Mouse (Mus musculus): ENCODE results near the gene Klk9. TPM values are rescaled to one million over a fixed set of nuclear protein-coding genes. Genes with fewer than 3 reads are reported as not detected.
A peak's percentile ranks its signal among the peaks of the same experiment; 100 is the strongest.

The Klk9 gene
- not detected for total RNA-seq (2021)
- long read RNA-seq, experiment 1, result 0 reads
- long read RNA-seq, experiment 2, result 0 reads

DNA sequence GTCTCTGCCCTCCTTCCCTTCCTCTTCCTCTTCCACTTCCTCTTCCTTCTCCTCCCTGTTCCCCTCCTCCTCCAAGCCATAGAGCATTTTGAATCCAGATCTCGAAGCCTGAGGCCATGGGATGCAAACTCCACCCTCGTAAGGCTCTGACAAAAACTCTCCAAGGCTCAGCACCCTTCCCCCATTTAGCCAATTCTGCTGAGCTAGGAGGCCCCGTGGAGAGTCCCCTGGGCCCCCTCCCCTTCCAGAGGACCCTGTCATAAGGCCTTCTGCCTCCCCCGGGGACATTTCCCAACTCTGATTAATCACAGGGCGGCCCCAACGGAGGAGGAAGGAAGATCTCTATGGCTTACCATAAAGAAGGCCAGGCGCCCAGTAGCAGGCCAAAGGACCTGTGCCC is at the start of gene Klk9:
Klk9 (plus strand) TSS at position 301 of the 400 bp plus-strand sequence.
- no peak for DNase-seq

DNA sequence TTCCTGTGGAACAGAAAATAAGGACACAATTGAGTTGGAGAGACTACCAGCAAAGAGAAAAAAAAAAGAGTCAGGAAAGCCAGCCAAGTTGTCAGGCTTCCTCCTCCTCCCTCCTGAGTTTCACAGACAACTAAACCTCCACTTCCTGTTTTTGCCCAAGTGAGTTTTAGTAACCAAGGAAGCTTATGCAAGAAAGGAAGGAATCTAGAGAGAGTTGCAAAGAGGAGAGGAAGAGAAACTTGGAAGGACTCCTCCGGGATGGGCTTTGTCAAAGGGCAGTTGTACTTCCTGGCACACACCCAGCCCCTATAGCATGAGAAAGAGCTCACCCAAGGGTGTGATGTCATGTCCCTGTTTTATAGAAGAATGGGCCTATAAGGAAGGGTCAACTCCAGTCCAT is 43.9 kb upstream of the Klk9 start:
- DNase-seq, result peak; percentile 55 to 77

DNA sequence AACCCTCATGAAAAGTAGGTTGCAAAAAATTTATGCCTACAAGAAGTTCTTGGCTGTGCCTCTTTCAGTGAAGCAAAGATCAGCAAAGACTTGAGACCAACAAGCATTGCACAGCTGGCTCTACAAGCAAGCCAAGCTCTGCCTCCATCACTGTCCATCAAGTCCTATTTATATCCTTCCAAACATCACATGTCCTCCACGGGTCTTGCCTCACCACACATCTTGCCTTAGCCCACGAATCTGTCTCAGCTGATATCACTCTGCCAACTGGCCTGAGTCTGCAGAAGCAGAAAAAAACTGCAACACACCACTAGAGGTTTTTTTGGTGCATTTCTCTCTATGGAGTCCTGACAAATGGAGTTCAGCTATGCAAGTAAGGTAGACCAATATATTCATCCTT is 38.9 kb upstream of the Klk9 start:
- DNase-seq, result no peak

- DNase-seq, result no peak
Measured at GRCm38 (mm10) chr7:43766484-43766883, 25.2 kb upstream of the Klk9 start.

- no peak for DNase-seq
Measured at GRCm38 (mm10) chr7:43768597-43768996, 23.1 kb upstream of the Klk9 start, which contains the start of gene Klk12. TSS of gene Klk12 (plus strand) at chr7:43768897.

DNA sequence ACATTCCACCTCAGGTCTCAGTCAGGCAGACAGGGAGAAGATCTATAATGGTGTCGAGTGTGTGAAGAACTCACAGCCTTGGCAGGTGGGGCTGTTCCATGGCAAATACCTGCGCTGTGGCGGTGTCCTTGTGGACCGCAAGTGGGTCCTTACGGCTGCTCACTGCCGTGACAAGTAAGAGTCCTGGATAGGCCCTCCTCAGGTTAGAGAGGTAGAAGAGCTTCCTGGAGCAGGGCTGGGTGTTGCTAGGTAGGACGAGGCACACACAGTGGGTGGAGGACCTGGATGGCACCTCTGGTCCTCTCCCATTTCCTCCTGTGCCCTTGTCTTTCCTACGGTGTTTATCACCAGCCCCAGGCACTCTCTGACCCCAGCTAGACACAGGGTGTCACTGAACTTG is 22.1 kb upstream of the Klk9 start:
- DNase-seq, result no peak

DNA sequence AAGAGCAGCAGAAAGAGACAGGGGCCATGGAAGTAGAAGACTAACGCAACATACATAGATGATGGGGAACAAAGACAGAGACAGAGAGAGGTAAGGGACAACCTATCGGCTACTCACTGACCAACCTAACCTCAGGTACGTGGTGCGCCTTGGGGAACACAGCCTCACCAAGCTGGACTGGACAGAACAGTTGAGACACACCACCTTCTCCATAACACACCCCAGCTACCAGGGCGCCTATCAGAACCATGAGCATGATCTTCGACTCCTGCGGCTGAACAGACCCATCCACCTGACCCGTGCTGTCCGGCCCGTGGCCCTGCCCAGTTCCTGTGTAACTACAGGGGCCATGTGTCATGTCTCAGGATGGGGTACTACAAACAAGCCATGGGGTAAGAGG is 21.0 kb upstream of the Klk9 start:
- no peak for DNase-seq

- no peak for DNase-seq
Measured at GRCm38 (mm10) chr7:43771916-43772315, 19.8 kb upstream of the Klk9 start.

DNA sequence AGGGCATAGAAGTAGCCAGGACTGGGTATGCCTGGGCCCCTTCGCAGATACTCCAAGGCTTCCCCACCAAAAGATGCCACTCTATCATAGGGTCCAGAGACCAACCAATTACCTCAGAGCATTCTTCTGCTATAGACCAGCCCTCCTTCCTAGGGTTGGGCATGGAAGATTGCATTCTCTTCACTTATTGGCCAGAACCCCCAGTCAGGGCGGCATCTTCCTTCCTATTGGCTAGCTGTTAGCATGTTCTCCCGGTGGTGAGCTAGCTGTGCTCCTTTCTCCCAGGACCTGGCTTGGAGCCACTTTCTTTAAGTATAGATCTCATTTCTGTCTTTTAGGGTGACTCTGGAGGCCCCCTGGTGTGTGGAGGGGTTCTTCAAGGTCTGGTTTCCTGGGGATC is 18.8 kb upstream of the Klk9 start:
- no peak for DNase-seq

- DNase-seq, result no peak
Measured at GRCm38 (mm10) chr7:43774364-43774763, 17.3 kb upstream of the Klk9 start, which contains the start of gene Klk11. TSS of gene Klk11 (plus strand) at chr7:43774604.

DNA sequence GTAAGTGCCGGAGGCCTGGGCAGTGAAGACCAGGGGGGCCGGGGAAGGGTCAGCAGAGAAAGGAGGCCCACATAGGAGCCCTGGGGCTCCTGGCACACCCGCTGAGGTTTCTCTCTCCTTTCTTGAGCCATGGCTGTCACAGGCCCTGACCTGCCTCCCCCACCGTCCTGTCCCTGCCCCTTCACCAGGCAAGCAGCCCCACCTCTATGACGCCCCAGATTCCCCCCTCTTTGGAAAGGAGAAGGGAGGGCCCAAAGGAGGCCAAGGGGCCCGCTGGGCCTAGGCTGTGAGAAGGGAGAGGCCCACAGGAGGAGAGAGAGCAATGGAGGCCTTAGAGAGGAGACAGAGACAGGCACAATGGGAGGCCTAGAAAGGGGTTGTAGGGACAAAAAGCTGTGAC is 16.9 kb upstream of the Klk9 start:
- no peak for DNase-seq

DNA sequence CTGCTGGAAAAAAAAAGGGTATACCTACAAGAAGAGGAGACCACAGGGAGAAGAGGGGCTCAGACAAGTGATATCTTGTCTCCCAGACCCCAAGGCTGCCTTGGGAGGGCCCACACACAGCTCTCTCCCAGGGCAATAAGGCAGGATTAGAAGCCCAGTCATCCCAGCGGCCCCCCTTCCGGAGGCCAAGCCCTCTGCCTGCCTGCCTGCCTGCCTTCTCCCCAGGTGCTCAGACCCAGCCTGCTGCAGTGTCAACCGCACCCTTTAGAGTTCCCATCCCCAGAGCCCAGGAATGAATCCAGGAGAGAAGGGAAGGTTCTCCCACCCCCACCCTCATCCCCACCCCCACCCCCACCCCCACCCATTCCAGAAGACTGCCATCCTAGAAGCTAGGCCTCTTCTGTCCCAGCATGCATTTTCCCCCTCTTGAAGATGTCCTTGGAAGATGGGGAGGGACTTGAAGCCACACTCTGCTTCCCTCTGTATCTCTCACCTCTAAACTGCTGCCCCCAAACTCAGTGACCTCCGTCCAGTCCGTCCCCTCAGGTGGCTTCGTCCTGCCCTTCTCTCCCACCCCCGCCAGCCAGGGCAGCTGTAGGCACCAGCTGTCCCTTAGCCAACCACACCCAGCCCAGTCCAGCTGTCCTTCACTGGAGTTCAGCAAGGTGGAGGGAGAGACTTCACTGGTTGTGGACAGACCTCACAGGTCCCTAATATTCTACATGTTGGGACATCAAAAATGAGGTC is 16.2 kb upstream of the Klk9 start:
- DNase-seq, result no peak

DNA sequence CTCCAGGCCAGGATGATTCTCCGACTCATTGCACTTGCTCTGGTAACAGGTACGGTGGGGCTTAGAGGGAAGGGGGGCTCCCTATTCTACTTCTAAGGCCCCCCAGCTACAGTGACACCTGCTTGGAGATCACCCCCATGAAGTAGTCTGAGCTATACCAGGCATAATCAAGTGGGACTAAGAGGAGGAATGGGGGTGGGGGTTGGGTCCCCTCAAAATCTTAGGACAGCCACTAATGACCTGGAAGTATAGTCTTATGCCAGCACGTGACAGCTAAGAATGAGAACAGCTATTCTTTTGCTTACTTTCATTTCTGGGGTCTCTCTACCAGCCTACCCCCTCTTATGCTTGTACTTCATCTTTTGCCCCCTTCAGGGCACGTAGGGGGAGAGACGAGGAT is 15.2 kb upstream of the Klk9 start:
- no peak for DNase-seq

DNA sequence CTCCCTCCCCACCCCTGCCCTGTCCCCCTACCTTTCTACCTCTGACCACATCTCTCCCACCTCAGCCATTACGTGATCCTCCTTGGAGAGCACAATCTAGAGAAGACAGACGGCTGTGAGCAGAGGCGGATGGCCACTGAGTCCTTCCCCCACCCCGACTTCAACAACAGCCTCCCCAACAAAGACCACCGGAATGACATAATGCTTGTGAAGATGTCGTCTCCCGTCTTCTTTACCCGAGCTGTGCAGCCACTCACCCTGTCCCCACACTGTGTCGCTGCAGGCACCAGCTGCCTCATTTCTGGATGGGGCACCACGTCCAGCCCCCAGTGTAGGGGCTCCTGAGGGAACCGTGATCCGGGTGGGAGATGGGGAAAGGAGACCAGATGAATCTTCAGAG is 14.3 kb upstream of the Klk9 start:
- DNase-seq, result no peak

GRCm38 (mm10) chr7:43778176-43778970 is 13.3 kb upstream of the Klk9 start:
- DNase-seq, result no peak

DNA sequence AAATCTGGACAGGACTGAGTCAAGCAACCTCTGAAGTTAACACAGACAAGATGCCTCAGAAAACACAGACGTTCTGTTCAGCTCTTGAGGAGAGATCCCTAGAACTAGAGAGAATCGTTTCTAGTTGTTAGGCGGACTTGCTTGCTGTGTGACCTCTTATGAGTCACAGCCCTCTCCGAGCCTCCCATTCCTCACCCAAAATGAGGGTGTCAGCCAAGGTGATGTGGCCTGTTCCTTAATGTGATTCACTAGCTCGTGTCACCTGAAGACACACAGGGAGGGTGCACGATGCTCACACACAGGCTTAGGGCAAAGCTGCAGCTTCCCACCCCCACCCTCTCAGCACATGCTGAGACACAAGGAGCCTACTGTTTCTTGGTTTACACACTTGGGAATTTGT is 11.4 kb upstream of the Klk9 start:
- DNase-seq, result no peak

GRCm38 (mm10) chr7:43780746-43781145 is 10.9 kb upstream of the Klk9 start, which contains the start of gene Klk10:
TSS of gene Klk10 (plus strand) at chr7:43781035.
- DNase-seq, result no peak

- DNase-seq, result no peak
Measured at GRCm38 (mm10) chr7:43781541-43781940, 10.2 kb upstream of the Klk9 start.

- peak; percentile 76 to 90 for DNase-seq
Measured at GRCm38 (mm10) chr7:43782275-43783265, 9.1 kb upstream of the Klk9 start.

DNA sequence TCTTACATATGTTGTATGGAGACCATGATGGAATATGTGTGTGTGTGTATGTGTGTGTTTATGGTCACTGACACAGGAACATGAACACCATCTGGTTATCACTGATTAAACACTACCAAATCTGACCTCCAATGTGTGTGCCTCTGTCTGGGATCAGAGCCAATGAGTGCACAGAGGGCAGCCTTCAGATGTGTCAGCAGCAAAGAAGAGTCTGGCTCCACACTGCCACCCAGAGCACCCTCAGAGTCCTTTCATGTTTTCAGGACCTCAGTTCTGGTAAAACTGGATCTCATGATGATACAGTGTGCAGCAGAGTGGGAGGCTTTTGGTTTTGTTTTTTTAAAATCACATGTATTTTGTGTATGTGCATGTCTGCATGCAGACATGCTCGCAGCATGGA is 6.4 kb upstream of the Klk9 start:
- DNase-seq, result no peak

DNA sequence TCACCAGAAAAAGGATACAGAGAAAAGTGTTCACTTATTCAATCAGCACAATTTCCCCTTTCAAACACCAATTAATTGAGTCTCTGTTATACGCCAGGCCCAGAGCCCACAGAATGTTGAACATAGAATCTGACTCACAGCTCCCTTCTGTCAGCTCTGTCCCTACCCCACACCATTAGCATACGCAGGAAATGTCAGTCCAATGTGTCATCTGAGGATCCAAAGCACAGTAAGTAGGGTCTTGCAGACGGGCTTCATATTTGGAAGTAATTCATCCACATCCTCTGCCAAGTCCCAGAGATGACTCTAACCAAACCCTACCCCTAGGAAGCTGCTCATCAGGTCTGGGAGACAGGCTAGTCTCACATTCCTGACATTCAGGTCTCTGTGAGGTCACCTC is 3.6 kb upstream of the Klk9 start:
- DNase-seq, result no peak

DNA sequence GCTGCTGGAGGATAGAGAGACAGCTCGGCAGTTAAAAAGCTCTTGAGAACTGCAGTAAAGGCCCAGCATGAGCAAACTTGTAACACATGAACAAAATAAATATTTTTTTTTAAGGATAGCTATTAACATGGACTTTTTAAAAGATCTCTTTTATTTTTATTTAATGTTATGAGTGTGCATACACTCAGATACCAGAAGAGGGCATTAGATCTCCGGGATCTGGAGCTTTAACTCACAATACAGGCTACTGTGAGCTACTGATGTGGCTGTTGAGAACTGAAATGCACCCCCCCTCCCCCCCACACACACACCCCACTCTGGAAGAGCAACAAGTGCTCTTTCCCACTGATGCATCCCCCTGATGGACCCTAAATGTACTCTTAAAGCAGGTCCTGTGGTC is 2.4 kb upstream of the Klk9 start:
- DNase-seq, result no peak
